Mouse (Mus musculus) fibroblast of lung, adult 2 months (primary cell): ENCODE results near the gene Tnxb.

Experiments
- DNase-seq: peaks from one replicate; pipeline ENCODE4 v3.0.0-alpha.2; 2011; ENCODE audit warnings: low read depth

The Tnxb gene

DNA sequence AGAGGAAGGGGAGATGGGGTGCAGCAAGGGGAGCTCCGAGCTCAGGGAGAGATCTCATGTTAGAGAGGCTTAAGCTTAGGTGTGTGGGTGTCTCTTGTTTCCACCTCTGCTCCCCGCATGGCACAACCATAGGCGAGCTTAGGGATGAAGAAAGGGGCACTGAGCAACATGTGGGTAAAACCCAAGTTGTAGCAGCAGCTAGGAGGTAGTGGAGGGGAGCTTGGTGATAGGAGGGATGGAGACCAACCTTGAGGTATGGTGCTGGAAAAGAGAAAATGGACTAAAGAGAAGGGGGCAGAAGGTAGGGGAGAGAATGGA lies 10.5 kb upstream of the Tnxb start:
- DNase-seq: no peak

- DNase-seq: no peak
Measured at GRCm38 (mm10) chr17:34660259-34660820, 10.0 kb upstream of the Tnxb start.

- no peak for DNase-seq
Measured at GRCm38 (mm10) chr17:34661121-34661591, 9.2 kb upstream of the Tnxb start.

GRCm38 (mm10) chr17:34662468-34662867 lies 7.9 kb upstream of the Tnxb start:
- DNase-seq: no peak

DNA sequence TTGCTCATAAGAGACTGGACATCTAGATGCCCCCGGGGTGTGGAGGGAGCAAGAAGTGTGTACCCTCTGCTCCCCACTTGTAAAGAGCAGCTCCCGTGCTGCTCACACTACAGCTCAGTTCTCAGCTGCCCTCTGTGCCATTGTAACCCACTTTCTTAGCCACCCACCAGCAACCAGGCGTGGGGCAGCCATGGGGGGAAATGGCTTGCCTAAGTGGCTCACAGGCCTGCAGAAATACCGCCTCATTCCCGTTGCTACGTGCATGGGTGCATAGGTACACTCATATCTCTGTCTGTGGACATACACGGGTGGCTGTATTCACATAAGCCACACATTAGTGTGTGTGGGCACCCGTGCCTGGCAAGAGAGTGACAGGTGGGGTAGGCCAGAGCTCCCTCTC lies 7.4 kb upstream of the Tnxb start:
- no peak for DNase-seq

GRCm38 (mm10) chr17:34663558-34663957 lies 6.8 kb upstream of the Tnxb start:
- DNase-seq: no peak

DNA sequence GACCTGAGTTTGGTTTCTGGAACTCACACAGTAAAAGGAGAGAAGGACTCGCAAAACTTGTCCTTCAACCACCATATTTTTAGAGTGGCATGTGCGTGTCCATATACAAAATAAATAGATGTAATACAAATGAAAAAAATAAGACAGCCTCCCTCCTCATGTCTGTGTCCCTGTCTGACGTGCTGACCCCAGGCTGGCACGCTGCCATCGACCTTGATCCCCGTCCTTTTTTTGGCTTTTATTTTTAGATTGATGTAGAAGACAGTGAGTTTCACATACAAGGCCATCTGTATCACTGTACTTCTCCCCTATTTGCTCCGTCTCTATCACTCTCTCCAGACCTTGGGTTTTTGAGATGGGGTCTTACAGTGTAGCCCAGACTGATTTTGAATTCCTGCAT lies 5.9 kb upstream of the Tnxb start:
- DNase-seq: no peak

DNA sequence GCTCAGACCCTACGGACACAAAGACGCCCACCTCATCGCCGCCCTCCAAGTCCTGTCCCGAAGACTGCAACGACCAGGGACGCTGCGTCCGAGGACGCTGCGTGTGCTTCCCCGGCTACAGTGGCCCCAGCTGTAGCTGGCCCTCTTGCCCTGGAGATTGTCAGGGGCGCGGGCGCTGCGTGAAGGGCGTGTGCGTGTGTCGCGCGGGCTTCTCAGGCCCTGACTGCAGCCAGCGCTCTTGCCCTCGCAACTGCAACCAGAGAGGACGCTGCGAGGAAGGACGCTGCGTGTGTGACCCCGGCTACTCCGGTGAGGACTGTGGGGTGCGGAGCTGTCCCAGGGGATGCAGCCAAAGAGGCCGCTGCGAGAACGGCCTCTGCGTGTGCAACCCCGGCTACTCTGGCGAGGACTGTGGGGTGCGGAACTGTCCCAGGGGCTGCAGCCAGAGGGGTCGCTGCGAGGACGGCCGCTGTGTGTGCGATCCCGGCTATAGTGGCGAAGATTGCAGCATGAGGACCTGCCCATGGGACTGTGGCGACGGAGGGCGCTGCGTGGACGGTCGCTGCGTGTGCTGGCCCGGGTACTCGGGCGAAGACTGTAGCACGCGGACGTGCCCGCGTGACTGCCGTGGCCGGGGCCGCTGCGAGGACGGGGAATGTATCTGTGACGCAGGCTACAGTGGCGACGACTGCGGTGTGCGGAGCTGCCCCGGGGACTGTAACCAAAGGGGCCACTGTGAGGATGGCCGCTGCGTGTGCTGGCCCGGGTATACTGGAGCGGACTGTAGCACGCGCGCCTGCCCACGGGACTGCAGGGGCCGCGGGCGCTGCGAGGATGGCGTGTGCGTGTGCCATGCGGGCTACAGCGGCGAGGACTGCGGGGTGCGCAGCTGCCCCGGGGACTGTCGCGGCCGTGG lies 1.1 kb downstream of the Tnxb start:
- DNase-seq: no peak

- DNase-seq: no peak
Measured at GRCm38 (mm10) chr17:34672246-34672792, 2.0 kb downstream of the Tnxb start.

- DNase-seq: no peak
Measured at GRCm38 (mm10) chr17:34673139-34673538, 2.8 kb downstream of the Tnxb start.

DNA sequence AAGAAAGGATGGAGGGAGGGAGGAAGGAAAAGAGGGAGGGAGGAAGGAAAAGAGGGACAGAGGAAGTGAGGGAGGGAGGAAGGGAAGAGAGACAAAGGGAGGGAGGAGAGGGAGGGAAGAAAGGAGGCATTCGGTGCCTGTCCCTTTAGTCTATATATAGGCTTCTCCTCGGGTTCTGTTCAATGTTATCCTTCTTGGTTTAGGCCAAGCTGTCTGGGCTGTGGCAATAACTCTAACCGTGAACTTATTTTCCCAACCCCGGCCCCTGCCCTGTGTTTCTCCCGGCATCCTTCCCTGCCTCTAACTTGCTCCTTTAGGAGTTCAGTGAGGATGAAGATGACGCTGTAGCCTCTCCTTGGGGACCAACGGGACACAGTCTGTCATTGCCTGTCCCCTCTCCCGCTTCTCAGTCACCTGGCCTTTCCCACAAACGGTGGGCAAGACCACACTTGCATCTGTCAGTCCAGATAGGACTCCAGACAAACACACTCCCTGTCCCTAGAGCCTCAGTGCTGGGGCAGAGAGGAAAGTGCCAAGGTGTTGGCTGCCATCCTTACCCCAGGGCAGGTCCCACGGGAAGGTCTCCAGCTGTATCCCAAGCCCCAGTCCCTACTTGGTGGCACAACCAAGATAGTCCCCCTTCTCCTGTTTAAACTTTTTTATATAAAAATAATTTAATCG lies 4.3 kb downstream of the Tnxb start:
- no peak for DNase-seq

DNA sequence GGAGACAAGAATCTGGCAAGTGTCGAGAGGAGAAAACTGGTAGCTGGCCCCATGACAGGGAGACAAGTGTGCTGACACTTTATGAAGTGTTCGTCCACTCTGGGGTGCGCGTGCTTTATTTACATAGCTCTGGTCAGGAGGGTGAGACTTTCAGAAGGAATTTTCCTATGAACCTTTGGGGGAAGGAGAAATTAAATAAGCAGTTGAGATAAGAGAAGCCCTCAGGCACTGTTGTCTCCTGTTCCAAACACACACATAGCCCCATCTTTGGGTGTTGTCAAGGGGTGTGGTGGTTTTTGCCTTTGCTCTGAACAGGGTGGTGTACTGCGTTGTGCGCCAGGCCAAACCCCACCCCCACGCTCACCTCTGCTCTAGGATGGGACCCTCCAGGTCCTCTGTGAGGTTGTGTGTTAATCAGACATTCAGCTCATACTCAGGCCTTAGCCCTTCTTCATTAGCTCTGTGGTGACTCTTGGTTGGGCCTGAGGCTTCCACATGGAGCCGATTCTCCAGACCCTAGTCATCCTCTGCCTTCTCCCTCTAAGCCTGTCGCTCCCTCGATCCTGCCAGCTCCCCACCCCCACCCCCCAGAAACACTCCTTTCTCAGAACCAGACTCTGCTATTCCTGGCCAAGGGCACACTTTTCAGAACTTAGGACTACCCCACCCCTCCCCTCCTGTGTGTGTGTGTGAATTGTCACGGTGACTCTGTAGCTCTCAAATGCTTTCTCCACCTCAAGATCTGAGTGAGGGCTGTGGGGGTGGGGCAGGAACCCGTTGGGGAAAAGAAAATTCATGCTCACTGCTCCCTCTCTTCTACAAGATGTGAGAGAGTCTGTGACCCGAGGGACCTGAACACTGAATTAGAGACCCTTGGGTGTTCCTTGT lies 5.1 kb downstream of the Tnxb start:
- DNase-seq: no peak

DNA sequence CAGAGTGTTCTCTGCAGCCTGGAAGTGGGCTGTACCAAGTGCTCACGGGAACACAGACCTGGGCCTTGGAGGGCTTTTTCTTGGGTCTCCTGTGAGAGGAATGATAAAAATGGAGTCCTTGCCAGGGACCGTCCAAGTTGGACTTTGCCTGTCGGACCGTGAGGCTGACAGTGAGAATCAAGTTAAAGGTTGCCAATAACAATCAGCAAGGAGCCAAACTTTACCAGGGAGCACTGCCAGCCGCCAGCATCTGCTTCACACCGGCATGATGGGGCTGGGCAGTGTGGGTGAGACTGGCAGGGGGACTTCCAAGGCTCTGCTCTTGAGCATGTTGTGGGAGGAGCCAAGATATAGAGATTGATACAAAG lies 5.7 kb downstream of the Tnxb start:
- DNase-seq: no peak

- DNase-seq: no peak
Measured at GRCm38 (mm10) chr17:34676671-34677070, 6.3 kb downstream of the Tnxb start.

GRCm38 (mm10) chr17:34680191-34680590 lies 9.9 kb downstream of the Tnxb start:
- DNase-seq: no peak

DNA sequence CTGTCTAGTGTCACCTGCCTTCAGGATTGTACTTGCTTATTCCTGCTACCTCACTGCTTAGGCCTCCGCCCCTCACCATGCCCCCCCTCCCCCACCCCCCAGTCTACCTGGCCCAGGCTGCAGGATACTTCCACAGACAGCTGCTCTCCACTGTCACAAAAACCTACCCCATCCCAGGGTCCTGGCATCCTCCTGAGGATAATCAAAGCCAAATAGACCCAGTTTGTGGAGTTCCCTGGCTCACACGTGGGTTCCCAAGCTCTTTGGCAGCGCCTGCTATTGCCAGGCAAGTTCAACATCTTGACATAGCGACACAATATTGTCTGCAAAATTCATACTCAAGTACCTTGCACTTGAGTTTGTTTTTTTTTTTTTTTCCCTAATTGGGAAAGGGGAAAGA lies 10.3 kb downstream of the Tnxb start:
- no peak for DNase-seq

DNA sequence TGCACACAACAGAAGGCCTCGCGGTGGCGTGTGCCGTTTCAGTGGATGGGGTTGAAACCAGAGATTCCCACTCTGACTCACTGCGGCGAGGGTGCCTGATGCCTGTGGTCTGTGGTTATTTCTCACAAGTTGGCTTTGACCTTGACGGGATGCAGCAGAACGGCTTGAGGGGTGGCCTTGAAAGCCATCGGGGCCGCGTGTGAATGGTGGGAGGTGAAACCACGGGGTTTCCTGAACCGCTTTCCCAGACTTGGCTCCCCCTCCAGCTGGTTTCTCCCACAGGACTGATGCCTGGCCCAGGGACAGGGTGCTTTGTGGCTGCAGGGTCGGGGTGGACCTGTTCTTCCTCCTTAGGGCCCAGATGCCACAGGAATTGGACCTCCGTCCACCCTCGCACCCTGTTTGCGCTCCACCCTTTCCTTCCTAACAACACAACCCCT lies 10.8 kb downstream of the Tnxb start:
- peak; percentile 77 for DNase-seq

- no peak for DNase-seq
Measured at GRCm38 (mm10) chr17:34681881-34682536, 11.7 kb downstream of the Tnxb start.

- no peak for DNase-seq
Measured at GRCm38 (mm10) chr17:34683179-34683578, 12.8 kb downstream of the Tnxb start.

DNA sequence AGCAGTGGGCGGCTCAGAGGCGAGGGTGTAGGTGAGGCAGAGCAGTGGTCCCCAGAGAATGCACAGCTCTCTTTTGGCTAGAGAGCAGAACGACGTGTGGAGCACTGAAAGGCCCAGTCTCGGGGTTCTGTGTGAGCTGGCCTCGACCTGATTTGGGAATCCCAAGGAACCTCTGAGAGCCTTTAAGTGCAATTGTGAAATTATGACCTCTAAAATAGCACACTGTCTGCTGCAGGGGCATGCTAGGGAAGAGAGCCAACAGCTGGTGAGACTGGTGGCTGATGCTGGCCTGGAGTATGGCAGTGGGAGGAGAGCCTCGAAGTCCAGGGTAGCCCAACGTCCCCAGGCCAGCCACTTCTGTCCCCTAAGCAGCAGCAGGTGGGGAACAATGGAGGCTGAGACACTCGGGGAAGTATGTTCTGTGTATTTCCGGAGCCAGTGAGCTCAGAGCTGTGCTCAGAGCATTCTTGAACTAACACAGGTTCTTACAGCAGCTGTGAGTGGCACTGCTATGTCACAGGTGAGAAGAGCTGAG lies 13.4 kb downstream of the Tnxb start:
- DNase-seq: no peak
